Mouse (Mus musculus) gastrocnemius, adult 2 months (tissue): ENCODE results near the gene Zfc3h1. TPM values are rescaled to one million over a fixed set of nuclear protein-coding genes. Genes with fewer than 3 reads are reported as not detected.

Experiments used
- DNase-seq: peaks from one replicate; pipeline ENCODE4 v3.0.0; 2022
- H3K27ac ChIP-seq: fragments of 200-600 bp; 2 replicates; pipeline ENCODE4 v1.8.1; 2022; ENCODE audit warnings: mild to moderate bottlenecking
- H3K4me3 ChIP-seq: fragments of 200-600 bp; 2 replicates; pipeline ENCODE4 v1.8.1; 2022; ENCODE audit warnings: mild to moderate bottlenecking, moderate library complexity
- CTCF ChIP-seq: fragments of 200-600 bp; IDR thresholded peaks from 2 replicates; pipeline ENCODE4 v1.8.1; 2022; ENCODE audit warnings: antibody characterized with exemption, mild to moderate bottlenecking, moderate library complexity
- intact Hi-C: fragments of 180-260 bp; cut with DNase I; formaldehyde crosslinking; loops from one replicate; pipeline ENCODE4 v1.15.1; 2025
- long read RNA-seq, 2 experiments: library from polyadenylated mRNA; stranded (forward); transcript quantifications; one replicate each; pipeline ENCODE4 v2.0.0; 2021
- total RNA-seq, 2 experiments: library from RNA; stranded (reverse); gene quantifications; 2 replicates each; pipeline ENCODE4 v1.2.3; 2021

The Zfc3h1 gene
- 10 to 100 TPM; 13.0 to 14.5 TPM for total RNA-seq
- long read RNA-seq, experiment 1, full-length matches to known transcripts, result 4 of 4 reads
- long read RNA-seq, experiment 1, partial matches to known transcripts, result 0 of 4 reads
- long read RNA-seq, experiment 1, other reads (novel, unspliced or antisense), result 0 of 4 reads
- long read RNA-seq, experiment 2, full-length matches to known transcripts, result 1 of 1 reads
- long read RNA-seq, experiment 2, partial matches to known transcripts, result 0 of 1 reads
- long read RNA-seq, experiment 2, other reads (novel, unspliced or antisense), result 0 of 1 reads

GRCm38 (mm10) chr10:115384221-115385017, at the start of gene Zfc3h1, which contains the start of gene Thap2:
TSS of gene Zfc3h1 (plus strand) at chr10:115384959.
TSS of gene Thap2 (minus strand) at chr10:115384443.
- intact Hi-C loops, result loop anchor here (2.0 to 5.0 kb wide), 2 partner anchors 62 to 132 kb away; partner anchors contain the start of gene Tbc1d15
- H3K27ac ChIP-seq, result peak within 1 kb of the TSS; percentile 98
- peak; percentile 85 for TF ChIP-seq CTCF
- DNase-seq, result peak; percentile 99
- H3K4me3 ChIP-seq, result peak within 1 kb of the TSS; percentile 83

- intact Hi-C loops, result no loop called here
- H3K27ac ChIP-seq, result no peak overlapping the region
- DNase-seq, result no peak
- TF ChIP-seq CTCF, result no peak
- no peak overlapping the region for H3K4me3 ChIP-seq
Measured at GRCm38 (mm10) chr10:115336901-115337300, 47.9 kb upstream of the Zfc3h1 start.

- no peak overlapping the region for H3K4me3 ChIP-seq
- no peak for TF ChIP-seq CTCF
- H3K27ac ChIP-seq, result no peak overlapping the region
- DNase-seq, result no peak
- intact Hi-C loops, result no loop called here
Measured at GRCm38 (mm10) chr10:115339820-115340328, 44.9 kb upstream of the Zfc3h1 start.

GRCm38 (mm10) chr10:115342771-115343425, 41.9 kb upstream of the Zfc3h1 start:
- no peak for DNase-seq
- intact Hi-C loops, result no loop called here
- no peak overlapping the region for H3K27ac ChIP-seq
- TF ChIP-seq CTCF, result no peak
- H3K4me3 ChIP-seq, result no peak overlapping the region

GRCm38 (mm10) chr10:115346444-115346843, 38.3 kb upstream of the Zfc3h1 start:
- no peak for TF ChIP-seq CTCF

GRCm38 (mm10) chr10:115348131-115348530, 36.6 kb upstream of the Zfc3h1 start:
- intact Hi-C loops, result no loop called here
- Histone ChIP-seq H3K4me3 (no peak overlapping the region), H3K27ac (no peak overlapping the region)
- no peak for DNase-seq
- TF ChIP-seq CTCF, result no peak

More at GRCm38 (mm10) chr10:115346444-115346843, 38.3 kb upstream of the Zfc3h1 start:
- no peak for DNase-seq
- intact Hi-C loops, result no loop called here
- no peak overlapping the region for H3K4me3 ChIP-seq
- no peak overlapping the region for H3K27ac ChIP-seq

GRCm38 (mm10) chr10:115349029-115349428, 35.7 kb upstream of the Zfc3h1 start:
- intact Hi-C loops, result no loop called here

GRCm38 (mm10) chr10:115349509-115349908, 35.2 kb upstream of the Zfc3h1 start:
- Histone ChIP-seq H3K4me3 (no peak overlapping the region), H3K27ac (no peak overlapping the region)
- no peak for DNase-seq
- TF ChIP-seq CTCF, result no peak
- intact Hi-C loops, result no loop called here

More at GRCm38 (mm10) chr10:115349029-115349428, 35.7 kb upstream of the Zfc3h1 start:
- Histone ChIP-seq H3K27ac (no peak overlapping the region), H3K4me3 (no peak overlapping the region)
- no peak for DNase-seq
- TF ChIP-seq CTCF, result no peak

- no peak for TF ChIP-seq CTCF
- DNase-seq, result no peak
- intact Hi-C loops, result no loop called here
Measured at GRCm38 (mm10) chr10:115350810-115351397, 33.9 kb upstream of the Zfc3h1 start.

GRCm38 (mm10) chr10:115354553-115354952, 30.2 kb upstream of the Zfc3h1 start:
- Histone ChIP-seq H3K27ac (no peak overlapping the region), H3K4me3 (no peak overlapping the region)
- intact Hi-C loops, result no loop called here
- no peak for TF ChIP-seq CTCF
- no peak for DNase-seq

More at GRCm38 (mm10) chr10:115350810-115351397, 33.9 kb upstream of the Zfc3h1 start:
- Histone ChIP-seq H3K4me3 (no peak overlapping the region), H3K27ac (no peak overlapping the region)

GRCm38 (mm10) chr10:115355016-115355415, 29.7 kb upstream of the Zfc3h1 start:
- no peak overlapping the region for H3K27ac ChIP-seq
- no peak overlapping the region for H3K4me3 ChIP-seq
- TF ChIP-seq CTCF, result no peak
- intact Hi-C loops, result no loop called here
- no peak for DNase-seq

- TF ChIP-seq CTCF, result no peak
- intact Hi-C loops, result no loop called here
- no peak overlapping the region for H3K4me3 ChIP-seq
- H3K27ac ChIP-seq, result no peak overlapping the region
- no peak for DNase-seq
Measured at GRCm38 (mm10) chr10:115356106-115356505, 28.7 kb upstream of the Zfc3h1 start.
